Comparison of ENCODE assay signal across 18 mouse cellular contexts in the genomic region with DNA sequence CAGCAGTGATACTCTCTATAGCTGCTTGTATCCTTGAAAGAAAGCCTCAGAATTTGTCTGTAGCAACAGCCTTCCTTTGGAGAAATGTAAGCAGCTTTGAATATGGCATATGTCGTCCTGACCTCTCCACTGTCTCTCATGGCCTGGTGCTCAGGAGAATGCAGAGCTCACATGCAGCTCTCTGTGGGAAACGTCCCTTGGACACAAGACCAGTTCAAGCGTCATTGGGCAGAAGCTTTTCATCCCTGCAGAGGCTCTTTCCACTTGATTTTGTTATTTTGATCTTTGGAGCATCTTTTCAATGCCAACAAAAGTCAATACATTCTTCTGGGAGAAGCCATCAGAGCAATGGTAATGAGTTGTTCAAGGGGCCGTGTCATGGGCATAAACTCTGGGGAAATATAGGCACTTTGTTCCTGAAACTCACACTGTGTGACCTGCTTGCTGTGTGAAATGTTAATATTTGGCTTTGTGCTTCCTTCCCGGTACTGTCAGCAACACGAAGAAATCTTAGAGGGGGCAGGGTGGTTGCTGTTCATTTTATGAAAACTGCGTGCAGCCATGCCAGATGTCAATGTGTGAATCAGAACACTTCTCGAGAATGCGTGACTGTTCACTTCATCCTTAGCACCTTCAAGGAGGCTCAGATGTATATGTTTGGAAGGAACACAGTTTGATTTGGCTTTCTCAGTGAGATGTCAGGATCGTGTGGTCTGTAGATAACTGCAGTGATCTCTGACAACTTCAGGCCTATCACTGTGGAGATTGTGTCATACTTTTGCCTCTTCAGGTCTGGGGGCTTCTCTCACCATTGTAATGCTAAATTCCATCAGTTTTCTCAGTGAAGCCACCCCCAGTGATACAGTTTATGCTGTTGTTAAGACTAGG.
A peak's percentile ranks its signal among the peaks of the same experiment; 100 is the strongest.
DNase-seq lines count a peak whose midpoint lies in the region; ATAC-seq and TF ChIP-seq lines count a peak whose summit lies in the region.
"Had no signal": no experiment of that assay in that cellular context is flagged by ENCODE, and none has a peak within 500 bp of the region (broad histone marks: within the 10 kb centered on the region; RNA-seq: fewer than 3 reads in every experiment).

No protein-coding gene starts in this region.

- DNase-seq in lung, embryonic 14.5 days: peak; percentile 16
- no peak for DNase-seq in lung, adult 2 months
- no peak for DNase-seq in forebrain, postnatal 0 days
- DNase-seq in lung, postnatal 14 days: peak; percentile 0
- DNase-seq in right cerebral cortex, postnatal 36 days (ENCODE audit: low spot score in 2 of 2): no peak
- DNase-seq in heart, adult 2 months: no peak
- DNase-seq: adrenal gland, adult 2 months; cerebellum, adult 8-10 months; kidney, adult 18-20 months; kidney, postnatal 36 days; right cerebral cortex, adult 18-20 months; thymus, postnatal 4 days had no signal

- no peaks in the 10 kb centered on the region for H3K36me3 ChIP-seq in lung, embryonic 14.5 days (ENCODE audit: insufficient read depth)
- no peaks in the 10 kb centered on the region for H3K36me3 ChIP-seq in forebrain, postnatal 0 days (ENCODE audit: insufficient read depth)
- no peaks in the 10 kb centered on the region for H3K36me3 ChIP-seq in midbrain, embryonic 16.5 days (ENCODE audit: control insufficient read depth, insufficient read depth, low read length)
- H3K36me3 ChIP-seq in heart, adult 2 months (ENCODE audit: control insufficient read depth, insufficient read depth, low read length): peaks cover 2% of the 10 kb centered on the region; the same call in 1 of the 2 replicates
- H3K36me3 ChIP-seq: G1E; heart, embryonic 12.5 days; lung, embryonic 15.5 days; neural tube, embryonic 15.5 days had no signal

- no peak for ATAC-seq in lung, embryonic 14.5 days (ENCODE audit: insufficient read depth)
- ATAC-seq in forebrain, postnatal 0 days: peak; percentile 10; the same call in 1 of the 2 replicates
- peak; percentile 78 for ATAC-seq in midbrain, embryonic 16.5 days
- no peak for ATAC-seq in megakaryocyte-erythroid progenitor cell, adult 5-6 weeks (replicated peaks; ENCODE audit: low FRiP score, low TSS enrichment, poor library complexity, severe bottlenecking)

- H3K4me2 ChIP-seq in lung, embryonic 14.5 days: no peak overlapping the region
- H3K4me2 ChIP-seq in forebrain, postnatal 0 days (ENCODE audit: low read depth): no peak overlapping the region
- H3K4me2 ChIP-seq in midbrain, embryonic 16.5 days (ENCODE audit: low read length): no peak overlapping the region
- H3K4me2 ChIP-seq: heart, embryonic 12.5 days; lung, embryonic 15.5 days; neural tube, embryonic 15.5 days had no signal

- no peaks in the 10 kb centered on the region for H3K9me3 ChIP-seq in lung, embryonic 14.5 days (ENCODE audit: low read depth, low read length)
- H3K9me3 ChIP-seq in forebrain, postnatal 0 days (ENCODE audit: low read length): no peaks in the 10 kb centered on the region
- H3K9me3 ChIP-seq in midbrain, embryonic 16.5 days (replicated peaks; ENCODE audit: control insufficient read depth, low read length, poor library complexity, severe bottlenecking): no peaks in the 10 kb centered on the region
- H3K9me3 ChIP-seq: heart, embryonic 12.5 days; lung, embryonic 15.5 days; neural tube, embryonic 15.5 days had no signal

- TF ChIP-seq CTCF in lung, embryonic 14.5 days (IDR thresholded peaks at IDR 0.05; ENCODE audit: low read depth): no peak
- TF ChIP-seq CTCF in lung, adult 2 months (IDR thresholded peaks at IDR 0.05; ENCODE audit: insufficient read depth, low read length): no peak
- TF ChIP-seq CTCF in forebrain, postnatal 0 days (IDR thresholded peaks at IDR 0.05; ENCODE audit: low read depth): no peak
- TF ChIP-seq CTCF in heart, adult 2 months (IDR thresholded peaks at IDR 0.05): no peak

- no peaks in the 10 kb centered on the region for H3K4me1 ChIP-seq in lung, embryonic 14.5 days (ENCODE audit: insufficient read depth)
- peaks cover 8% of the 10 kb centered on the region for H3K4me1 ChIP-seq in lung, adult 2 months (ENCODE audit: control insufficient read depth, insufficient read depth, low read length)
- no peaks in the 10 kb centered on the region for H3K4me1 ChIP-seq in forebrain, postnatal 0 days (ENCODE audit: insufficient read depth)
- H3K4me1 ChIP-seq in midbrain, embryonic 16.5 days (ENCODE audit: control insufficient read depth, insufficient read depth, low read length): peaks cover 5% of the 10 kb centered on the region; the same call in 1 of the 2 replicates
- no peaks in the 10 kb centered on the region for H3K4me1 ChIP-seq in heart, adult 2 months (ENCODE audit: control insufficient read depth, insufficient read depth, low read length)
- H3K4me1 ChIP-seq: heart, embryonic 12.5 days; lung, embryonic 15.5 days; neural tube, embryonic 15.5 days had no signal

- H3K9ac ChIP-seq in lung, embryonic 14.5 days: no peak overlapping the region
- no peak overlapping the region for H3K9ac ChIP-seq in forebrain, postnatal 0 days
- no peak overlapping the region for H3K9ac ChIP-seq in midbrain, embryonic 16.5 days (ENCODE audit: low read depth, low read length)
- H3K9ac ChIP-seq in heart, adult 2 months (ENCODE audit: low read depth, low read length): no peak overlapping the region
- H3K9ac ChIP-seq: heart, embryonic 12.5 days; lung, embryonic 15.5 days; neural tube, embryonic 15.5 days had no signal

- TF ChIP-seq POLR2A in lung, adult 2 months (IDR thresholded peaks at IDR 0.05; ENCODE audit: borderline replicate concordance, extremely low read depth, low read depth, low read length): no peak
- TF ChIP-seq POLR2A in heart, adult 2 months (IDR thresholded peaks at IDR 0.05; ENCODE audit: insufficient read depth, low read depth, low read length): no peak

- no peaks in the 10 kb centered on the region for H3K27me3 ChIP-seq in lung, embryonic 14.5 days (ENCODE audit: insufficient read depth, low read length)
- no peaks in the 10 kb centered on the region for H3K27me3 ChIP-seq in forebrain, postnatal 0 days (ENCODE audit: insufficient read depth, low read length)
- no peaks in the 10 kb centered on the region for H3K27me3 ChIP-seq in midbrain, embryonic 16.5 days (ENCODE audit: control insufficient read depth, insufficient read depth, low read depth, low read length)
- H3K27me3 ChIP-seq in heart, adult 2 months (ENCODE audit: control insufficient read depth, insufficient read depth, low read length): no peaks in the 10 kb centered on the region
- H3K27me3 ChIP-seq: heart, embryonic 12.5 days; lung, embryonic 15.5 days; neural tube, embryonic 15.5 days had no signal

- H3K4me3 ChIP-seq in lung, embryonic 14.5 days (ENCODE audit: low read depth, low read length): no peak overlapping the region
- no peak overlapping the region for H3K4me3 ChIP-seq in lung, adult 2 months (replicated peaks; ENCODE audit: extremely low read depth, low read depth, low read length)
- H3K4me3 ChIP-seq in forebrain, postnatal 0 days (ENCODE audit: low read depth, low read length): no peak overlapping the region
- H3K4me3 ChIP-seq in midbrain, embryonic 16.5 days (ENCODE audit: low read depth, low read length): no peak overlapping the region
- H3K4me3 ChIP-seq in heart, adult 2 months: no peak overlapping the region
- H3K4me3 ChIP-seq: heart, embryonic 12.5 days; lung, embryonic 15.5 days; neural tube, embryonic 15.5 days had no signal

- TF ChIP-seq EP300 in heart, adult 2 months (IDR thresholded peaks at IDR 0.05; ENCODE audit: insufficient read depth, low read depth, low read length): no peak

- no peak overlapping the region for H3K27ac ChIP-seq in lung, embryonic 14.5 days (ENCODE audit: low read depth)
- no peak overlapping the region for H3K27ac ChIP-seq in forebrain, postnatal 0 days (ENCODE audit: low read depth, low read length)
- H3K27ac ChIP-seq in midbrain, embryonic 16.5 days (ENCODE audit: low read length): no peak overlapping the region
- no peak overlapping the region for H3K27ac ChIP-seq in heart, adult 2 months
- H3K27ac ChIP-seq: lung, embryonic 15.5 days; neural tube, embryonic 15.5 days had no signal

- intact Hi-C loops in heart, adult 2 months (cut with DNase I): no loop called here

- WGBS in lung, embryonic 14.5 days: 60% methylated on average over 10 of the region's 10 CpGs
- WGBS in lung, adult 2 months: 41% methylated on average over 10 of the region's 10 CpGs
- 55% methylated on average over 10 of the region's 10 CpGs for WGBS in forebrain, postnatal 0 days
- 31% methylated on average over 10 of the region's 10 CpGs for WGBS in midbrain, embryonic 16.5 days
- 80% methylated on average over 10 of the region's 10 CpGs for WGBS in heart, adult 2 months

- no peaks in the 10 kb centered on the region for H3K79me2 ChIP-seq in heart, adult 2 months (replicated peaks; ENCODE audit: control insufficient read depth, insufficient read depth, low read length)

Comparison
In these comparisons a context has a peak if more than half of its experiments do, and no peak if none do; other contexts are left out.
1. DNase-seq: peak in lung, embryonic 14.5 days (single experiment) and lung, postnatal 14 days (single experiment); none in lung, adult 2 months (single experiment), forebrain, postnatal 0 days (single experiment), right cerebral cortex, postnatal 36 days (0 of 2) and heart, adult 2 months (0 of 2).
2. ATAC-seq: peak in forebrain, postnatal 0 days (single experiment) and midbrain, embryonic 16.5 days (single experiment); none in lung, embryonic 14.5 days (single experiment) and megakaryocyte-erythroid progenitor cell, adult 5-6 weeks (single experiment).